24 mouse cellular contexts compared by ENCODE assay signal in genomic region chr14:21763736-21764135, GRCm38 (mm10). TPM values are rescaled to one million over a fixed set of nuclear protein-coding genes. Genes with fewer than 3 reads are reported as not detected.
DNase-seq lines count a peak whose midpoint lies in the region; ATAC-seq and TF ChIP-seq lines count a peak whose summit lies in the region.
"Had no signal": no experiment of that assay in that cellular context is flagged by ENCODE, and none has a peak within 500 bp of the region (broad histone marks: within the 10 kb centered on the region; RNA-seq: fewer than 3 reads in every experiment).

No protein-coding gene starts in this region.

- no peaks in the 10 kb centered on the region for H3K9me3 ChIP-seq in heart, embryonic 12.5 days (replicated peaks)
- no peaks in the 10 kb centered on the region for H3K9me3 ChIP-seq in MEL (replicated peaks; ENCODE audit: insufficient read depth, low read length)
- no peaks in the 10 kb centered on the region for H3K9me3 ChIP-seq in midbrain, embryonic 13.5 days
- H3K9me3 ChIP-seq: G1E had no signal

- no peak for TF ChIP-seq RAD21 in MEL (IDR thresholded peaks at IDR 0.05; ENCODE audit: low read depth, low read length)

- no peak overlapping the region for H3K4me2 ChIP-seq in heart, embryonic 12.5 days
- H3K4me2 ChIP-seq in midbrain, embryonic 13.5 days (replicated peaks) = no peak overlapping the region

- H3K4me3 ChIP-seq in heart, embryonic 12.5 days = no peak overlapping the region
- no peak overlapping the region for H3K4me3 ChIP-seq in layer of hippocampus, adult 2 months
- no peak overlapping the region for H3K4me3 ChIP-seq in MEL (ENCODE audit: control insufficient read depth in 1 of 2, insufficient read depth in 1 of 2, low read depth in 2 of 2, low read length in 2 of 2)
- no peak overlapping the region for H3K4me3 ChIP-seq in midbrain, embryonic 13.5 days (replicated peaks)

- 91% methylated on average over 3 of the region's 3 CpGs for WGBS in heart, embryonic 12.5 days
- 96% methylated on average over 3 of the region's 3 CpGs for WGBS in midbrain, embryonic 13.5 days

- TF ChIP-seq EP300 in MEL (IDR thresholded peaks at IDR 0.05; ENCODE audit: low read depth in 1 of 2, low read length in 2 of 2) = 0 out of 4 replicates have a peak, but pooled peaks of 1 of the 2 experiments have one; percentile 14

- H3K36me3 ChIP-seq in heart, embryonic 12.5 days = no peaks in the 10 kb centered on the region
- peaks cover 0 to 25% of the 10 kb centered on the region in 2 experiments; a peak in 2 of 4 replicates for H3K36me3 ChIP-seq in MEL (ENCODE audit: control insufficient read depth in 1 of 2, insufficient read depth in 2 of 2, low read length in 2 of 2)
- no peaks in the 10 kb centered on the region for H3K36me3 ChIP-seq in midbrain, embryonic 13.5 days

- TF ChIP-seq POLR2A in MEL (IDR thresholded peaks at IDR 0.05; ENCODE audit: control insufficient read depth in 1 of 2, insufficient read depth in 1 of 2, low read depth in 1 of 2, low read length in 2 of 2, poor library complexity in 1 of 2) = no peak

- ATAC-seq in heart, embryonic 12.5 days (ENCODE audit: insufficient number of reproducible peaks, low FRiP score) = no peak
- ATAC-seq in midbrain, embryonic 13.5 days = no peak
- ATAC-seq: activated CD4-positive, CD25-positive, alpha-beta regulatory T cell, adult 4 months; CD4-positive, CD25-positive, alpha-beta regulatory T cell, adult 4 months; Patski had no signal

- peaks cover 18% of the 10 kb centered on the region for H3K79me2 ChIP-seq in MEL (ENCODE audit: control insufficient read depth, insufficient read depth, low read length, poor library complexity)

- no peak overlapping the region for H3K27ac ChIP-seq in heart, embryonic 12.5 days (ENCODE audit: poor library complexity, severe bottlenecking)
- peak overlapping the region; percentile 41; the same call in 1 of the 2 replicates for H3K27ac ChIP-seq in layer of hippocampus, adult 2 months
- H3K27ac ChIP-seq in MEL (ENCODE audit: control insufficient read depth, low read depth, low read length) = no peak overlapping the region
- H3K27ac ChIP-seq in midbrain, embryonic 13.5 days = no peak overlapping the region

- DNase-seq in heart, adult 11 months = peak; percentile 37
- DNase-seq in layer of hippocampus, adult 2 months (ENCODE audit: low spot score in 2 of 2) = no peak
- DNase-seq in layer of hippocampus, adult 11-12 months (ENCODE audit: low spot score) = no peak
- peak; percentile 45 for DNase-seq in MEL (ENCODE audit: low read depth, low spot score)
- DNase-seq: adrenal gland, adult 2 months; adrenal gland, adult 8-10 months; adrenal gland, postnatal 10 days; adrenal gland, postnatal 14 days; adrenal gland, postnatal 25 days; adrenal gland, postnatal 36 days; B cell, adult 2 months; cerebellum, adult 11 months; cerebellum, adult 11-12 months; cerebellum, adult 18-20 months; cerebellum, adult 2 months had no signal

- peak; percentile 15; the same call in 1 of the 2 replicates for TF ChIP-seq CTCF in layer of hippocampus, adult 2 months (conservative IDR thresholded peaks at IDR 0.05)
- no peak for TF ChIP-seq CTCF in MEL (IDR thresholded peaks at IDR 0.05 in 2 of 3, conservative IDR thresholded peaks at IDR 0.05 in 1 of 3; ENCODE audit: control insufficient read depth in 1 of 3, insufficient read depth in 1 of 3, low read depth in 2 of 3, low read length in 3 of 3, poor library complexity in 1 of 3, severe bottlenecking in 1 of 3)

- no peak overlapping the region for H3K9ac ChIP-seq in heart, embryonic 12.5 days
- no peak overlapping the region for H3K9ac ChIP-seq in MEL (ENCODE audit: control insufficient read depth, low read depth, low read length, poor library complexity, severe bottlenecking)
- no peak overlapping the region for H3K9ac ChIP-seq in midbrain, embryonic 13.5 days (replicated peaks)

- H3K4me1 ChIP-seq in heart, embryonic 12.5 days (replicated peaks) = peaks cover 42% of the 10 kb centered on the region
- peaks cover 17 to 24% of the 10 kb centered on the region in 2 experiments for H3K4me1 ChIP-seq in MEL (ENCODE audit: control insufficient read depth in 1 of 2, insufficient read depth in 2 of 2, low read length in 2 of 2)
- H3K4me1 ChIP-seq in midbrain, embryonic 13.5 days (replicated peaks) = peaks cover 8% of the 10 kb centered on the region

- H3K27me3 ChIP-seq in heart, embryonic 12.5 days (replicated peaks) = no peaks in the 10 kb centered on the region
- H3K27me3 ChIP-seq in MEL (ENCODE audit: control insufficient read depth in 1 of 2, insufficient read depth in 2 of 2, low read length in 2 of 2) = no peaks in the 10 kb centered on the region
- H3K27me3 ChIP-seq in midbrain, embryonic 13.5 days = no peaks in the 10 kb centered on the region
- H3K27me3 ChIP-seq: CH12.LX, Patski had no signal

TF ChIP-seq in MEL, 35 proteins besides CTCF, POLR2A, EP300 and RAD21:
- TF ChIP-seq ZMIZ1 (IDR thresholded peaks at IDR 0.05; ENCODE audit: low read depth, low read length) = no peak
- no peak for TF ChIP-seq E2F4 (IDR thresholded peaks at IDR 0.05; ENCODE audit: borderline replicate concordance, low read depth, low read length)
- TF ChIP-seq USF2 (IDR thresholded peaks at IDR 0.05; ENCODE audit: borderline replicate concordance in 1 of 2, insufficient read depth in 1 of 2, low read depth in 1 of 2, low read length in 2 of 2) = no peak
- TF ChIP-seq TBP (IDR thresholded peaks at IDR 0.05; ENCODE audit: low read depth, low read length) = peak; percentile 91

RNA-seq across cellular contexts. Expression of gene Dusp13, which starts 12.8 kb away (rescaled TPM):
- 0.23 TPM in 1 of 2 replicates, not detected in the other for polyA plus RNA-seq in heart, embryonic 12.5 days (2016; fragmentation: Nextera tagmentation; extraction: Ambion mirVana)
- under 1 TPM; 0.32 to 0.84 TPM for total RNA-seq in layer of hippocampus, adult 2 months (2021)
- not detected in 2 replicates for total RNA-seq in MEL (2012; rRNA removed)
- under 1 TPM in 1 of 2 experiments, not detected in 1; 0.08 TPM for polyA plus RNA-seq in MEL (2012; ENCODE audit: insufficient read depth in 1 of 2, insufficient read length in 2 of 2, low read depth in 1 of 2, low replicate concordance in 2 of 2, missing spikeins in 1 of 2)
- not detected in 2 replicates for polyA plus RNA-seq in midbrain, embryonic 13.5 days (2015; fragmentation: Nextera tagmentation; extraction: Ambion mirVana)
- total RNA-seq: adrenal gland, adult 2 months; adrenal gland, postnatal 14 days; adrenal gland, postnatal 25 days; CH12.LX had no signal
- polyA plus RNA-seq: activated CD4-positive, CD25-positive, alpha-beta regulatory T cell, adult 4 months; brain, embryonic 14.5 days; CD4-positive, CD25-positive, alpha-beta regulatory T cell, adult 4 months; G1E had no signal

RNA-seq across cellular contexts. Expression of gene Samd8, which starts 13.4 kb away (rescaled TPM):
- 11.6 and 11.7 TPM in 2 replicates for polyA plus RNA-seq in heart, embryonic 12.5 days (2016; fragmentation: Nextera tagmentation; extraction: Ambion mirVana)
- 10 to 100 TPM; 79.3 to 82.6 TPM for total RNA-seq in layer of hippocampus, adult 2 months (2021)
- 5.8 and 6.7 TPM in 2 replicates for total RNA-seq in MEL (2012; rRNA removed)
- polyA plus RNA-seq in MEL (2012; ENCODE audit: insufficient read depth in 1 of 2, insufficient read length in 2 of 2, low read depth in 1 of 2, low replicate concordance in 2 of 2, missing spikeins in 1 of 2) = 1 to 10 TPM in 1 of 2 experiments, not detected in 1; 6.8 TPM
- polyA plus RNA-seq in midbrain, embryonic 13.5 days (2015; fragmentation: Nextera tagmentation; extraction: Ambion mirVana) = 17.2 and 19.2 TPM in 2 replicates

RNA-seq across cellular contexts. Expression of gene Dupd1, which starts 49.4 kb away (rescaled TPM):
- 0.17 and 0.23 TPM in 2 replicates for polyA plus RNA-seq in heart, embryonic 12.5 days (2016; fragmentation: Nextera tagmentation; extraction: Ambion mirVana)
- total RNA-seq in layer of hippocampus, adult 2 months (2021) = under 1 TPM in 1 of 2 experiments, not detected in 1; 0.42 TPM
- total RNA-seq in MEL (2012; rRNA removed) = not detected in 2 replicates
- not detected for polyA plus RNA-seq in MEL (2012; ENCODE audit: insufficient read depth in 1 of 2, insufficient read length in 2 of 2, low read depth in 1 of 2, low replicate concordance in 2 of 2, missing spikeins in 1 of 2)
- polyA plus RNA-seq in midbrain, embryonic 13.5 days (2015; fragmentation: Nextera tagmentation; extraction: Ambion mirVana) = 0.13 and 0.18 TPM in 2 replicates
- total RNA-seq: CH12.LX, ES-E14, G1E had no signal
- polyA plus RNA-seq: activated CD4-positive, CD25-positive, alpha-beta regulatory T cell, adult 4 months; CD4-positive, CD25-positive, alpha-beta regulatory T cell, adult 4 months; cerebellum, adult 2 months; G1E; Patski had no signal

Comparison
In these comparisons a context has a peak if more than half of its experiments do, and no peak if none do; other contexts are left out.
1. DNase-seq: peak in heart, adult 11 months (single experiment) and MEL (single experiment); none in layer of hippocampus, adult 2 months (0 of 2) and layer of hippocampus, adult 11-12 months (single experiment).